Mouse (Mus musculus) embryonic facial prominence, embryonic 12.5 days (tissue): ENCODE measurements around the gene Ptprb. TPM values are rescaled to one million over a fixed set of nuclear protein-coding genes. Genes with fewer than 3 reads are reported as not detected.
A peak's percentile ranks its signal among the peaks of the same experiment; 100 is the strongest.

Source experiments
- ATAC-seq: fragments of 200-750 bp; cut with Nextera tagmentation; 2 replicates; pipeline ENCODE4 v1.8.0; 2017; ENCODE audit not compliant: insufficient number of reproducible peaks, insufficient read depth, low FRiP score, low TSS enrichment
- H3K27ac ChIP-seq: fragments of 300-500 bp; sonication (generic); 2 replicates; pipeline ENCODE4 v1.5.1; 2016; ENCODE audit warnings: mild to moderate bottlenecking
- H3K27me3 ChIP-seq: fragments of 300-500 bp; sonication (generic); 2 replicates; pipeline ENCODE4 v1.6.1; 2016; ENCODE audit warnings: mild to moderate bottlenecking, moderate library complexity
- H3K36me3 ChIP-seq: fragments of 300-500 bp; sonication (generic); 2 replicates; pipeline ENCODE4 v1.6.1; 2016; ENCODE audit warnings: mild to moderate bottlenecking
- H3K4me1 ChIP-seq: fragments of 300-500 bp; sonication (generic); 2 replicates; pipeline ENCODE4 v1.6.1; 2016
- H3K4me2 ChIP-seq: fragments of 300-500 bp; sonication (generic); replicated peaks from 2 replicates; pipeline ENCODE4 v1.6.1; 2016; ENCODE audit warnings: mild to moderate bottlenecking, moderate library complexity
- H3K4me3 ChIP-seq: fragments of 300-500 bp; sonication (generic); 2 replicates; pipeline ENCODE4 v1.5.1; 2016; ENCODE audit warnings: mild to moderate bottlenecking
- H3K9ac ChIP-seq: fragments of 300-500 bp; sonication (generic); 2 replicates; pipeline ENCODE4 v1.6.1; 2016; ENCODE audit warnings: mild to moderate bottlenecking, moderate library complexity
- H3K9me3 ChIP-seq: fragments of 300-500 bp; sonication (generic); 2 replicates; pipeline ENCODE4 v1.6.1; 2016; ENCODE audit warnings: mild to moderate bottlenecking, moderate library complexity
- WGBS: fragments of 180-500 bp; shearing (Covaris S2); methylation state at CpG from one replicate; pipeline ENCODE4 v1.1.7; 2016; 5-methylcytosine and 5-hydroxymethylcytosine counted together
- polyA plus RNA-seq: library from polyadenylated mRNA; unstranded; fragments of >200 nt; fragmentation: Nextera tagmentation; extraction: Ambion mirVana; gene quantifications from 2 replicates; pipeline ENCODE4 v1.2.1, GENCODE M21; 2016

The Ptprb gene
- polyA plus RNA-seq, 1 experiment from 2014 or later = 2.4 TPM

GRCm38 (mm10) chr10:116346618-116347184 is 71.4 kb downstream of the Ptprb start:
- Histone ChIP-seq H3K36me3 (no peaks in the 10 kb centered on the region), H3K9ac (no peak overlapping the region), H3K4me2 (no peak overlapping the region), H3K4me3 (no peak overlapping the region), H3K4me1 (no peaks in the 10 kb centered on the region), H3K27ac (no peak overlapping the region), H3K27me3 (no peaks in the 10 kb centered on the region), H3K9me3 (no peaks in the 10 kb centered on the region)
- WGBS = 84% methylated on average over 15 of the region's 15 CpGs
- no peak for ATAC-seq

- 90% methylated on average over 6 of the region's 6 CpGs for WGBS
- Histone ChIP-seq H3K27ac (no peak overlapping the region), H3K4me1 (no peaks in the 10 kb centered on the region), H3K27me3 (no peaks in the 10 kb centered on the region), H3K36me3 (no peaks in the 10 kb centered on the region), H3K9me3 (no peaks in the 10 kb centered on the region), H3K9ac (no peak overlapping the region), H3K4me3 (no peak overlapping the region), H3K4me2 (no peak overlapping the region)
- ATAC-seq = no peak
These were observed 73.7 kb downstream of the Ptprb start for GRCm38 (mm10) chr10:116349004-116349403.

GRCm38 (mm10) chr10:116350532-116350931 is 75.2 kb downstream of the Ptprb start:
- 26% methylated on average over 13 of the region's 13 CpGs for WGBS
- H3K4me3 ChIP-seq = no peak overlapping the region
- H3K27ac ChIP-seq = no peak overlapping the region
- H3K9ac ChIP-seq = no peak overlapping the region
- no peaks in the 10 kb centered on the region for H3K36me3 ChIP-seq
- no peaks in the 10 kb centered on the region for H3K27me3 ChIP-seq
- no peaks in the 10 kb centered on the region for H3K4me1 ChIP-seq
- no peaks in the 10 kb centered on the region for H3K9me3 ChIP-seq
- ATAC-seq = no peak
- H3K4me2 ChIP-seq = no peak overlapping the region

- no peak for ATAC-seq
- Histone ChIP-seq H3K36me3 (no peaks in the 10 kb centered on the region), H3K9ac (no peak overlapping the region), H3K4me3 (no peak overlapping the region), H3K27me3 (no peaks in the 10 kb centered on the region), H3K4me2 (no peak overlapping the region), H3K4me1 (no peaks in the 10 kb centered on the region), H3K9me3 (no peaks in the 10 kb centered on the region), H3K27ac (no peak overlapping the region)
- 58% methylated on average over 5 of the region's 5 CpGs for WGBS
These were observed 79.0 kb downstream of the Ptprb start for GRCm38 (mm10) chr10:116354372-116354771.

GRCm38 (mm10) chr10:116362181-116362580 is 86.9 kb downstream of the Ptprb start:
- no peaks in the 10 kb centered on the region for H3K36me3 ChIP-seq
- H3K4me1 ChIP-seq = no peaks in the 10 kb centered on the region
- no peak for ATAC-seq
- H3K9me3 ChIP-seq = no peaks in the 10 kb centered on the region
- no peak overlapping the region for H3K9ac ChIP-seq
- H3K27ac ChIP-seq = no peak overlapping the region
- H3K4me2 ChIP-seq = no peak overlapping the region
- WGBS = 77% methylated on average over 6 of the region's 6 CpGs
- H3K27me3 ChIP-seq = no peaks in the 10 kb centered on the region
- no peak overlapping the region for H3K4me3 ChIP-seq

GRCm38 (mm10) chr10:116362645-116363044 is 87.3 kb downstream of the Ptprb start:
- Histone ChIP-seq H3K4me1 (no peaks in the 10 kb centered on the region), H3K36me3 (no peaks in the 10 kb centered on the region), H3K4me3 (no peak overlapping the region), H3K9ac (no peak overlapping the region), H3K4me2 (no peak overlapping the region), H3K27ac (no peak overlapping the region), H3K27me3 (no peaks in the 10 kb centered on the region), H3K9me3 (no peaks in the 10 kb centered on the region)
- 79% methylated on average over 8 of the region's 8 CpGs for WGBS
- ATAC-seq = no peak

GRCm38 (mm10) chr10:116364759-116365158 is 89.4 kb downstream of the Ptprb start:
- WGBS = 49% methylated on average over 7 of the region's 7 CpGs
- Histone ChIP-seq H3K36me3 (no peaks in the 10 kb centered on the region), H3K4me1 (no peaks in the 10 kb centered on the region), H3K9me3 (no peaks in the 10 kb centered on the region), H3K27ac (no peak overlapping the region), H3K4me3 (no peak overlapping the region), H3K27me3 (no peaks in the 10 kb centered on the region), H3K4me2 (no peak overlapping the region), H3K9ac (no peak overlapping the region)
- no peak for ATAC-seq

- Histone ChIP-seq H3K4me3 (no peak overlapping the region), H3K36me3 (no peaks in the 10 kb centered on the region), H3K4me2 (no peak overlapping the region), H3K9ac (no peak overlapping the region), H3K9me3 (no peaks in the 10 kb centered on the region), H3K27ac (peak overlapping the region; percentile 36; the same call in 1 of the 2 replicates), H3K27me3 (no peaks in the 10 kb centered on the region), H3K4me1 (no peaks in the 10 kb centered on the region)
- no peak for ATAC-seq
- 50% methylated on average over 6 of the region's 6 CpGs for WGBS
These were observed 95.8 kb downstream of the Ptprb start for GRCm38 (mm10) chr10:116370991-116371725.

GRCm38 (mm10) chr10:116374111-116374510 is 98.8 kb downstream of the Ptprb start:
- H3K27ac ChIP-seq = no peak overlapping the region
- ATAC-seq = no peak
- no peaks in the 10 kb centered on the region for H3K9me3 ChIP-seq
- H3K4me2 ChIP-seq = no peak overlapping the region
- H3K4me1 ChIP-seq = no peaks in the 10 kb centered on the region
- no peaks in the 10 kb centered on the region for H3K27me3 ChIP-seq
- no peak overlapping the region for H3K9ac ChIP-seq
- 92% methylated on average over 6 of the region's 6 CpGs for WGBS
- no peak overlapping the region for H3K4me3 ChIP-seq
- no peaks in the 10 kb centered on the region for H3K36me3 ChIP-seq

- no peak for ATAC-seq
- 86% methylated on average over 4 of the region's 4 CpGs for WGBS
These were observed 101.5 kb downstream of the Ptprb start for GRCm38 (mm10) chr10:116376853-116377252.

GRCm38 (mm10) chr10:116382826-116383685 is 107.7 kb downstream of the Ptprb start:
- Histone ChIP-seq H3K9me3 (no peaks in the 10 kb centered on the region), H3K36me3 (no peaks in the 10 kb centered on the region), H3K4me1 (0 out of 2 replicates have a peak, but pooled peaks cover 5% of the 10 kb centered on the region), H3K4me2 (no peak overlapping the region), H3K27ac (no peak overlapping the region), H3K4me3 (no peak overlapping the region), H3K9ac (no peak overlapping the region), H3K27me3 (no peaks in the 10 kb centered on the region)
- ATAC-seq = no peak
- WGBS = 57% methylated on average over 13 of the region's 13 CpGs

More at GRCm38 (mm10) chr10:116376853-116377252, 101.5 kb downstream of the Ptprb start:
- Histone ChIP-seq H3K4me1 (no peaks in the 10 kb centered on the region), H3K27me3 (no peaks in the 10 kb centered on the region), H3K4me2 (no peak overlapping the region), H3K4me3 (no peak overlapping the region), H3K27ac (no peak overlapping the region), H3K36me3 (no peaks in the 10 kb centered on the region), H3K9me3 (no peaks in the 10 kb centered on the region), H3K9ac (no peak overlapping the region)
